Comparison of ENCODE assay signal across 9 mouse cellular contexts in genomic region chr7:140062307-140062706, GRCm38 (mm10). TPM values are rescaled to one million over a fixed set of nuclear protein-coding genes. Genes with fewer than 3 reads are reported as not detected.
DNase-seq lines count a peak whose midpoint lies in the region; ATAC-seq and TF ChIP-seq lines count a peak whose summit lies in the region.
"Had no signal": no experiment of that assay in that cellular context is flagged by ENCODE, and none has a peak within 500 bp of the region (broad histone marks: within the 10 kb centered on the region; RNA-seq: fewer than 3 reads in every experiment).

No protein-coding gene starts in this region.

- in situ Hi-C loops in CH12.LX (cut with MboI; ENCODE audit: low pct_ligation_motif_present, low pct_unique_long_range_greater_than_20kb, low sequenced_read_pairs) = loop anchor here (10.0 kb wide), 1 partner anchor 158 kb away; no protein-coding TSS in a partner anchor

- peak; percentile 22 for TF ChIP-seq RAD21 in CH12.LX (IDR thresholded peaks at IDR 0.05; ENCODE audit: low read depth, low read length)

- no peak for TF ChIP-seq EP300 in heart, postnatal 0 days (IDR thresholded peaks at IDR 0.05; ENCODE audit: low read depth)
- TF ChIP-seq EP300 in CH12.LX (IDR thresholded peaks at IDR 0.05; ENCODE audit: low read length) = no peak

- 17% methylated on average over 11 of the region's 11 CpGs for WGBS in heart, postnatal 0 days
- WGBS in heart, embryonic 12.5 days = 13% methylated on average over 11 of the region's 11 CpGs
- WGBS in neural tube, embryonic 13.5 days = 9% methylated on average over 11 of the region's 11 CpGs

- peaks cover 4% of the 10 kb centered on the region; the same call in 1 of the 2 replicates for H3K4me1 ChIP-seq in heart, postnatal 0 days (ENCODE audit: control insufficient read depth, insufficient read depth)
- peaks cover 18% of the 10 kb centered on the region for H3K4me1 ChIP-seq in heart, embryonic 12.5 days (replicated peaks)
- H3K4me1 ChIP-seq in CH12.LX (ENCODE audit: control insufficient read depth in 1 of 2, insufficient read depth in 2 of 2) = peaks cover 0 to 10% of the 10 kb centered on the region in 2 experiments; a peak in 3 of 4 replicates
- peaks cover 55% of the 10 kb centered on the region for H3K4me1 ChIP-seq in neural tube, embryonic 13.5 days (replicated peaks)

- no peak for DNase-seq in heart, postnatal 0 days (ENCODE audit: low spot score)
- no peak for DNase-seq in CH12.LX (ENCODE audit: extremely low read depth)
- DNase-seq in embryo, embryonic 9.5 days (ENCODE audit: extremely low spot score) = peak; percentile 46
- DNase-seq in kidney, postnatal 14 days = peak; percentile 32
- DNase-seq in adipocyte (ENCODE audit: low spot score) = no peak
- no peak for DNase-seq in heart, adult 9 months (ENCODE audit: low spot score in 2 of 2)

- H3K27me3 ChIP-seq in heart, postnatal 0 days (ENCODE audit: control insufficient read depth, insufficient read depth, low read length) = peaks cover 80% of the 10 kb centered on the region
- H3K27me3 ChIP-seq in heart, embryonic 12.5 days (replicated peaks) = peaks cover 97% of the 10 kb centered on the region
- peaks cover 7% of the 10 kb centered on the region for H3K27me3 ChIP-seq in CH12.LX (replicated peaks)
- H3K27me3 ChIP-seq in neural tube, embryonic 13.5 days = peaks cover 24% of the 10 kb centered on the region

- dilution Hi-C loops in CH12.LX (cut with MboI; ENCODE audit: extremely low pct_ligation_motif_present, extremely low pct_unique_long_range_greater_than_20kb, low sequenced_read_pairs) = no loop called here

- H3K79me2 ChIP-seq in CH12.LX (replicated peaks; ENCODE audit: control insufficient read depth, extremely low read depth, insufficient read depth, poor library complexity, severe bottlenecking) = no peaks in the 10 kb centered on the region

- H3K4me2 ChIP-seq in heart, postnatal 0 days (ENCODE audit: low read depth, low read length) = no peak overlapping the region
- no peak overlapping the region for H3K4me2 ChIP-seq in heart, embryonic 12.5 days
- no peak overlapping the region for H3K4me2 ChIP-seq in CH12.LX (ENCODE audit: insufficient read depth, low read depth, poor library complexity, severe bottlenecking)
- peak overlapping the region; percentile 67 for H3K4me2 ChIP-seq in neural tube, embryonic 13.5 days

- no peak overlapping the region for H3K9ac ChIP-seq in heart, postnatal 0 days (replicated peaks; ENCODE audit: low read depth, low read length)
- H3K9ac ChIP-seq in heart, embryonic 12.5 days = no peak overlapping the region
- H3K9ac ChIP-seq in CH12.LX (ENCODE audit: insufficient read depth, low read depth) = no peak overlapping the region
- no peak overlapping the region for H3K9ac ChIP-seq in neural tube, embryonic 13.5 days

- H3K9me3 ChIP-seq in heart, postnatal 0 days (replicated peaks; ENCODE audit: control insufficient read depth, low read length) = no peaks in the 10 kb centered on the region
- peaks cover 3% of the 10 kb centered on the region; the same call in 1 of the 2 replicates for H3K9me3 ChIP-seq in heart, embryonic 12.5 days (replicated peaks)
- peaks cover 2% of the 10 kb centered on the region for H3K9me3 ChIP-seq in CH12.LX (replicated peaks; ENCODE audit: low read length)
- H3K9me3 ChIP-seq in neural tube, embryonic 13.5 days = no peaks in the 10 kb centered on the region

- TF ChIP-seq CTCF in heart, postnatal 0 days (IDR thresholded peaks at IDR 0.05; ENCODE audit: low read depth) = peak; percentile 33; the same call in 1 of the 2 replicates
- TF ChIP-seq CTCF in CH12.LX (conservative IDR thresholded peaks at IDR 0.05 in 1 of 2, IDR thresholded peaks at IDR 0.05 in 1 of 2; ENCODE audit: low read depth in 2 of 2, low read length in 2 of 2) = peak in 1 of 2 experiments; percentile 50; a peak in 2 of 4 replicates

- no peak overlapping the region for H3K4me3 ChIP-seq in heart, postnatal 0 days (ENCODE audit: low read depth, low read length)
- no peak overlapping the region for H3K4me3 ChIP-seq in heart, embryonic 12.5 days
- no peak overlapping the region for H3K4me3 ChIP-seq in CH12.LX (replicated peaks in 1 of 3; ENCODE audit: low read depth in 2 of 3, low read length in 2 of 3, poor library complexity in 1 of 3)
- H3K4me3 ChIP-seq in neural tube, embryonic 13.5 days = no peak overlapping the region

- ATAC-seq in heart, postnatal 0 days (ENCODE audit: insufficient read depth, low read depth) = no peak
- no peak for ATAC-seq in heart, embryonic 12.5 days (ENCODE audit: insufficient number of reproducible peaks, low FRiP score)
- ATAC-seq in neural tube, embryonic 13.5 days (ENCODE audit: low read depth) = 0 out of 2 replicates have a peak, but pooled peaks have one; percentile 9

- no peaks in the 10 kb centered on the region for H3K36me3 ChIP-seq in heart, postnatal 0 days (replicated peaks; ENCODE audit: control insufficient read depth, insufficient read depth, low read length)
- no peaks in the 10 kb centered on the region for H3K36me3 ChIP-seq in heart, embryonic 12.5 days
- H3K36me3 ChIP-seq in CH12.LX (replicated peaks in 1 of 2; ENCODE audit: control insufficient read depth in 1 of 2, insufficient read depth in 1 of 2, low read length in 1 of 2) = no peaks in the 10 kb centered on the region
- no peaks in the 10 kb centered on the region for H3K36me3 ChIP-seq in neural tube, embryonic 13.5 days

- no peak overlapping the region for H3K27ac ChIP-seq in heart, postnatal 0 days (ENCODE audit: low read depth)
- no peak overlapping the region for H3K27ac ChIP-seq in heart, embryonic 12.5 days (ENCODE audit: poor library complexity, severe bottlenecking)
- no peak overlapping the region for H3K27ac ChIP-seq in CH12.LX (ENCODE audit: insufficient read depth, low read depth)
- peak overlapping the region; percentile 75 for H3K27ac ChIP-seq in neural tube, embryonic 13.5 days (replicated peaks)
- H3K27ac ChIP-seq: macrophage had no signal

- no peak for TF ChIP-seq POLR2A in CH12.LX (IDR thresholded peaks at IDR 0.05; ENCODE audit: low read depth, low read length)

TF ChIP-seq in CH12.LX, 34 proteins besides CTCF, POLR2A, EP300 and RAD21:
- TF ChIP-seq SMC3 (IDR thresholded peaks at IDR 0.05; ENCODE audit: low read depth, low read length) = peak; percentile 44
- no peak for TF ChIP-seq JUN (IDR thresholded peaks at IDR 0.05; ENCODE audit: insufficient read depth, low read depth, low read length)
- no peak for TF ChIP-seq BHLHE40 (IDR thresholded peaks at IDR 0.05; ENCODE audit: low read depth, low read length)
- TF ChIP-seq PAX5 (IDR thresholded peaks at IDR 0.05; ENCODE audit: low read length) = no peak
- TF ChIP-seq ETS1 (conservative IDR thresholded peaks at IDR 0.05; ENCODE audit: low read depth, low read length) = no peak

RNA-seq across cellular contexts. Expression of gene Msx3, which starts 13.4 kb away (rescaled TPM):
- not detected in 2 replicates for total RNA-seq in heart, postnatal 0 days (2014; rRNA removed; ENCODE audit: low replicate concordance)
- polyA plus RNA-seq in heart, postnatal 0 days (2015; fragmentation: Nextera tagmentation; extraction: Ambion mirVana) = not detected in 2 replicates
- not detected in 2 replicates for polyA plus RNA-seq in heart, embryonic 12.5 days (2016; fragmentation: Nextera tagmentation; extraction: Ambion mirVana)
- not detected in 2 replicates for total RNA-seq in CH12.LX (2012; rRNA removed)
- not detected in 2 replicates for total RNA-seq in CH12.LX (2014; rRNA removed)
- polyA plus RNA-seq in CH12.LX (2012; ENCODE audit: insufficient read length, low read depth) = not detected in 2 replicates
- polyA plus RNA-seq in neural tube, embryonic 13.5 days (2015; fragmentation: Nextera tagmentation; extraction: Ambion mirVana) = 18.1 and 23.3 TPM in 2 replicates
- polyA plus RNA-seq: macrophage had no signal

RNA-seq across cellular contexts. Expression of gene Caly, which starts 20.0 kb away (rescaled TPM):
- total RNA-seq in heart, postnatal 0 days (2014; rRNA removed; ENCODE audit: low replicate concordance) = 1.9 and 4.1 TPM in 2 replicates
- 0.40 and 0.70 TPM in 2 replicates for polyA plus RNA-seq in heart, postnatal 0 days (2015; fragmentation: Nextera tagmentation; extraction: Ambion mirVana)
- 0.36 and 0.59 TPM in 2 replicates for polyA plus RNA-seq in heart, embryonic 12.5 days (2016; fragmentation: Nextera tagmentation; extraction: Ambion mirVana)
- total RNA-seq in CH12.LX (2012; rRNA removed) (not detected in 2 replicates), CH12.LX (2014; rRNA removed) (not detected in 2 replicates)
- not detected in 2 replicates for polyA plus RNA-seq in CH12.LX (2012; ENCODE audit: insufficient read length, low read depth)
- polyA plus RNA-seq in neural tube, embryonic 13.5 days (2015; fragmentation: Nextera tagmentation; extraction: Ambion mirVana) = 95.9 and 99.9 TPM in 2 replicates
- polyA plus RNA-seq: macrophage had no signal

RNA-seq across cellular contexts. Expression of gene Tubgcp2, which starts 25.8 kb away (rescaled TPM):
- 28.2 and 53.1 TPM in 2 replicates for total RNA-seq in heart, postnatal 0 days (2014; rRNA removed; ENCODE audit: low replicate concordance)
- polyA plus RNA-seq in heart, postnatal 0 days (2015; fragmentation: Nextera tagmentation; extraction: Ambion mirVana) = 21.8 and 24.5 TPM in 2 replicates
- polyA plus RNA-seq in heart, embryonic 12.5 days (2016; fragmentation: Nextera tagmentation; extraction: Ambion mirVana) = 41.4 and 41.7 TPM in 2 replicates
- 40.1 and 42.5 TPM in 2 replicates for total RNA-seq in CH12.LX (2012; rRNA removed)
- 50.4 and 50.6 TPM in 2 replicates for total RNA-seq in CH12.LX (2014; rRNA removed)
- polyA plus RNA-seq in CH12.LX (2012; ENCODE audit: insufficient read length, low read depth) = 39.5 and 46.7 TPM in 2 replicates
- polyA plus RNA-seq in neural tube, embryonic 13.5 days (2015; fragmentation: Nextera tagmentation; extraction: Ambion mirVana) = 51.4 and 51.7 TPM in 2 replicates

RNA-seq across cellular contexts. Expression of gene Zfp511, which starts 26.1 kb away (rescaled TPM):
- 23.6 and 44.3 TPM in 2 replicates for total RNA-seq in heart, postnatal 0 days (2014; rRNA removed; ENCODE audit: low replicate concordance)
- 22.9 and 23.9 TPM in 2 replicates for polyA plus RNA-seq in heart, postnatal 0 days (2015; fragmentation: Nextera tagmentation; extraction: Ambion mirVana)
- 30.9 and 37.1 TPM in 2 replicates for polyA plus RNA-seq in heart, embryonic 12.5 days (2016; fragmentation: Nextera tagmentation; extraction: Ambion mirVana)
- 44.4 and 44.6 TPM in 2 replicates for total RNA-seq in CH12.LX (2012; rRNA removed)
- 41.4 and 43.8 TPM in 2 replicates for total RNA-seq in CH12.LX (2014; rRNA removed)
- 50.1 and 52.2 TPM in 2 replicates for polyA plus RNA-seq in CH12.LX (2012; ENCODE audit: insufficient read length, low read depth)
- polyA plus RNA-seq in neural tube, embryonic 13.5 days (2015; fragmentation: Nextera tagmentation; extraction: Ambion mirVana) = 50.7 and 55.5 TPM in 2 replicates

RNA-seq across cellular contexts. Expression of gene Prap1, which starts 30.9 kb away (rescaled TPM):
- not detected in 2 replicates for total RNA-seq in heart, postnatal 0 days (2014; rRNA removed; ENCODE audit: low replicate concordance)
- polyA plus RNA-seq in heart, postnatal 0 days (2015; fragmentation: Nextera tagmentation; extraction: Ambion mirVana) = 0.27 and 0.33 TPM in 2 replicates
- 0.44 TPM in 1 of 2 replicates, not detected in the other for polyA plus RNA-seq in heart, embryonic 12.5 days (2016; fragmentation: Nextera tagmentation; extraction: Ambion mirVana)
- total RNA-seq in CH12.LX (2012; rRNA removed) = not detected in 2 replicates
- not detected in 2 replicates for total RNA-seq in CH12.LX (2014; rRNA removed)
- not detected in 2 replicates for polyA plus RNA-seq in CH12.LX (2012; ENCODE audit: insufficient read length, low read depth)
- not detected in 2 replicates for polyA plus RNA-seq in neural tube, embryonic 13.5 days (2015; fragmentation: Nextera tagmentation; extraction: Ambion mirVana)
- polyA plus RNA-seq: macrophage had no signal

Comparison
In these comparisons a context has a peak if more than half of its experiments do, and no peak if none do; other contexts are left out.
1. DNase-seq: peak in embryo, embryonic 9.5 days (single experiment) and kidney, postnatal 14 days (single experiment); none in heart, postnatal 0 days (single experiment), CH12.LX (single experiment), adipocyte (single experiment) and heart, adult 9 months (0 of 2).
2. RNA of gene Msx3, which starts 13.4 kb away (polyA plus RNA-seq): 18.1 to 23.3 TPM in neural tube, embryonic 13.5 days; not detected in heart, embryonic 12.5 days, not detected in heart, postnatal 0 days and not detected in CH12.LX; every median in the first group is over 10 times any median in the second.
3. RNA of gene Caly, which starts 20.0 kb away (polyA plus RNA-seq): 95.9 to 99.9 TPM in neural tube, embryonic 13.5 days; 0.40 to 0.70 TPM in heart, postnatal 0 days, 0.36 to 0.59 TPM in heart, embryonic 12.5 days and not detected in CH12.LX; every median in the first group is over 10 times any median in the second.